Mouse (Mus musculus) ES-Bruce4 (cell line): Measurements from ENCODE around the gene Azi2. TPM values are rescaled to one million over a fixed set of nuclear protein-coding genes. Genes with fewer than 3 reads are reported as not detected.
A peak's percentile ranks its signal among the peaks of the same experiment; 100 is the strongest.

Source experiments
- H3K27ac ChIP-seq: 2 replicates; pipeline ENCODE4 v1.5.1; 2012; ENCODE audit warnings: low read length, inconsistent platforms; ENCODE audit not compliant: insufficient read depth
- H3K27me3 ChIP-seq: 2 replicates; pipeline ENCODE4 v1.6.1; 2012; ENCODE audit warnings: mild to moderate bottlenecking, low read length, inconsistent platforms; ENCODE audit not compliant: control insufficient read depth, poor library complexity, insufficient read depth, severe bottlenecking
- H3K36me3 ChIP-seq: 2 replicates; pipeline ENCODE4 v1.6.1; 2012; ENCODE audit warnings: inconsistent platforms, mild to moderate bottlenecking, low read length, moderate library complexity; ENCODE audit not compliant: control insufficient read depth, poor library complexity, insufficient read depth, severe bottlenecking
- H3K4me1 ChIP-seq: one replicate; pipeline ENCODE4 v1.8.1; 2011; ENCODE audit warnings: low read length; ENCODE audit not compliant: control insufficient read depth, insufficient read depth
- H3K4me3 ChIP-seq: 2 replicates; pipeline ENCODE4 v1.5.1; 2011; ENCODE audit warnings: low read depth, mild to moderate bottlenecking, low read length
- H3K9ac ChIP-seq: 2 replicates; pipeline ENCODE4 v1.6.1; 2012; ENCODE audit warnings: low read depth, mild to moderate bottlenecking, inconsistent platforms; ENCODE audit not compliant: poor library complexity, severe bottlenecking
- H3K9me3 ChIP-seq: replicated peaks from 2 replicates; pipeline ENCODE4 v1.6.1; 2012; ENCODE audit warnings: mild to moderate bottlenecking, low read length, inconsistent platforms; ENCODE audit not compliant: control insufficient read depth, poor library complexity, insufficient read depth, severe bottlenecking
- CTCF ChIP-seq: IDR thresholded peaks from one replicate; pipeline ENCODE4 v1.8.1; 2011; ENCODE audit warnings: low read depth, low read length
- EP300 ChIP-seq: IDR thresholded peaks from 2 replicates; pipeline ENCODE4 v1.6.1; 2011; ENCODE audit warnings: low read depth, low read length; ENCODE audit not compliant: insufficient read depth
- POLR2A ChIP-seq: IDR thresholded peaks from one replicate; pipeline ENCODE4 v1.8.1; 2011; ENCODE audit warnings: low read length; ENCODE audit not compliant: insufficient read depth
- polyA plus RNA-seq: library from polyadenylated mRNA; stranded (reverse); fragments of >200 nt; gene quantifications from 2 replicates; pipeline ENCODE4 v1.2.4, GENCODE M21; 2011; ENCODE audit warnings: low read depth; ENCODE audit not compliant: missing spikeins, insufficient read depth, insufficient read length

Gene Azi2
- polyA plus RNA-seq, 1 experiment = 76.7 TPM

DNA sequence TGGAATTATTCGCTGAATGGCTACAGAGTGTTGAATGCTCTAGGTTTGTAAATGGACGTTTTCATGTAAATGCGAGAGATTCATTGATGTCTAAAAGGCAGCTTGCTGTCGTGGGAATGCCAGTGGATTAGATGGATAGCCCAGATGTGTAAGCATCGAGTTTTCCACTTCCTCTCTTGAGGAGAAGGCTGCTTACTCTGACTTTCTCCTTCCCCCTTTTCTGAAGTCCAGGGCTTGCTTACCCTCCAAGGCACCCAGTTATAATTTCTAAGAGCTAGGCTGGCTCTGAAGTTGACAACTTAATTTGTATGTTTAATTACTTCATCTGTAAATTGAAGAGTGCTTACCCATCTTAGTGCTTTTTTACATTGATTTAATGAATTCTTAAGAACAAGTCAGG is 1.3 kb downstream of the Azi2 start:
- H3K27me3 ChIP-seq = no peaks in the 10 kb centered on the region
- H3K27ac ChIP-seq = no peak overlapping the region
- H3K4me1 ChIP-seq = no peaks in the 10 kb centered on the region
- TF ChIP-seq EP300 (no peak), POLR2A (no peak), CTCF (no peak)
- no peaks in the 10 kb centered on the region for H3K9me3 ChIP-seq
- peak overlapping the region; percentile 91; the same call in 1 of the 2 replicates for H3K9ac ChIP-seq
- H3K4me3 ChIP-seq = peak overlapping the region; percentile 12
- no peaks in the 10 kb centered on the region for H3K36me3 ChIP-seq

DNA sequence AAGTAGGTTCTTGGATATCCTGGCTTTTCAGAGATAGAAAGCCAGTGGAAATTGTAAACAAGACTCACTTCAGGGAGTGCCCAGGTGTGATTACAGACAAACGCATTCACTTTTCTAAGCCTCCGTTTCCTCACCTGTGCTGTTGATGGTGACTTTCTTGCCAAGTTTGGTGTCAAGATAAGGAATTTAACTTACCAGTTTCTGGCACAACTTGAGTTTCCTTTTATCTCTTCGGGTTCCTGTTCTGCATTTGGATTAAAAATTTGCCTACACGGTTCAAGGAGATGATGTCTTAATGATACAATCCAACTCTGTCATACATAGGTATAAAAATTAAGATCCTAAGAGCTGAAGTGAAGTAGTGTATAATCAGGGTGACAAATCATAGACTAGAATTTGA is 2.4 kb downstream of the Azi2 start:
- Histone ChIP-seq H3K4me1 (no peaks in the 10 kb centered on the region), H3K9ac (no peak overlapping the region), H3K4me3 (no peak overlapping the region), H3K9me3 (no peaks in the 10 kb centered on the region), H3K27ac (no peak overlapping the region), H3K36me3 (peaks cover 3% of the 10 kb centered on the region; the same call in 1 of the 2 replicates), H3K27me3 (no peaks in the 10 kb centered on the region)
- TF ChIP-seq POLR2A (no peak), EP300 (no peak), CTCF (no peak)

DNA sequence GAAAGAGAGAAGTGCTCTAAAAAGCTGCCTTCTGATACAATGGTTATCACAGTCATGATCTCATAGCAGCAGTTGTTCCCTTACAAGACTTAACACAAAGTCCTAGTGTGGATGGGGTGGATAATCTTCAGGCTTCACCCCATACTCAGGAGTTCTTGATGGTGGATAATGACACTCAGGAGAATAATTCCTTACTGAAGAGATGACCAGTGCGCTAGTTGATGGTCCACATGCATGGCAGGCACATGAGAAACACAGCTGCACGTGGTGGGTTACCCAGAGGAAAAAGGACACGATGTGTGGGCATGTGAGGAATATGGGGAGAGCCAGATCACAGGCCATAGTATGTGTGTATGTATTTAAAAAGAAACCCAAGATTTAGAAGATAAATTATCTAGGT is 3.3 kb downstream of the Azi2 start:
- no peaks in the 10 kb centered on the region for H3K27me3 ChIP-seq
- no peaks in the 10 kb centered on the region for H3K9me3 ChIP-seq
- H3K4me3 ChIP-seq = no peak overlapping the region
- H3K4me1 ChIP-seq = no peaks in the 10 kb centered on the region
- no peak for TF ChIP-seq EP300
- no peak for TF ChIP-seq POLR2A
- H3K36me3 ChIP-seq = peaks cover 3% of the 10 kb centered on the region; the same call in 1 of the 2 replicates
- H3K9ac ChIP-seq = no peak overlapping the region
- H3K27ac ChIP-seq = no peak overlapping the region

DNA sequence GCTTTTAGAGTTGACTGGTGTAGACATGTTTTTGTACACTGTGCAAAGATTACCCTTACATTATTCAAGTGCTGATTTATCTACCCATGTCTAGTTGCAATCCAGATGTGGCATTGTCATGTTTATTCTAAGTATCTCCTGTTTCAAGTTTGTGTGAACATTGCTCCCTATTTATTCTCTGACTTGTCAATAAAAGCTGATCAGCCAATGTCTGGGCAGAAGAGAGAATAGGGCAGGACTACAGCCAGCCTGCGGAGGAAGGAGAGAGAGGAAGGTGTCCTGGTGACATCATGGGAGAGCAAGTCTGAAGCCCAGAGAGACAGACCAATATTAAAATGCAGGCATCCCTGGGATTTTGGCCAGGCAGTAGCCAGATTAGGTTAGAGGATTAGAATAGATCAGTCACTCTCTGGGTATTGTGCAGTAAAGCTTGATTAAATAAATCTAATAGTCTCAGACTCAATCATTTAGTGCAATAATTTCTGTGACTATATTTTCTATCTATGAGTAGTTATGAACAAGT is 4.8 kb downstream of the Azi2 start:
- H3K9me3 ChIP-seq = no peaks in the 10 kb centered on the region
- H3K27ac ChIP-seq = no peak overlapping the region
- no peaks in the 10 kb centered on the region for H3K27me3 ChIP-seq
- no peak overlapping the region for H3K9ac ChIP-seq
- no peaks in the 10 kb centered on the region for H3K4me1 ChIP-seq
- no peak for TF ChIP-seq EP300
- TF ChIP-seq POLR2A = no peak
- no peak for TF ChIP-seq CTCF
- H3K36me3 ChIP-seq = peaks cover 8% of the 10 kb centered on the region; the same call in 1 of the 2 replicates
- H3K4me3 ChIP-seq = no peak overlapping the region

DNA sequence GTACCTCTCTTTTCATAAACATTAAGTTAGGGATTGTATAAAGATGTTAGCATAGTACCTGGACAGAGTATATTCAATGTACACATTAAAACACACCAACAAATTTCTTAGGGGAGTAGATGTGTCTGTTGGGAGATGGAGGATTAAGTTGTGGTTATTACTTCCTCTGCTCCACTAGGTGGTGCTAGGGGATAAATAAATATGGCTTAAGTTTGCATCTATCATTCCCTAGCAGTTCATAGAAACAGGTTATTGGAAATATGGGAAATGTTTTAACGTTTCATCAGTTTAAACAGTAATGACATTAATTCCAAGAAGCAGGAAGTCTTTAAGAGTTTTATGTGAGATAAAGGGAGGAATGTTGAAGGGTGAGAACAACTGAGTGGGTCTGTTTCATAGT is 13.0 kb downstream of the Azi2 start:
- Histone ChIP-seq H3K4me3 (no peak overlapping the region), H3K36me3 (peaks cover 18% of the 10 kb centered on the region), H3K9me3 (no peaks in the 10 kb centered on the region), H3K9ac (no peak overlapping the region), H3K4me1 (no peaks in the 10 kb centered on the region), H3K27ac (no peak overlapping the region), H3K27me3 (no peaks in the 10 kb centered on the region)
- no peak for TF ChIP-seq POLR2A
- no peak for TF ChIP-seq CTCF
- TF ChIP-seq EP300 = no peak

DNA sequence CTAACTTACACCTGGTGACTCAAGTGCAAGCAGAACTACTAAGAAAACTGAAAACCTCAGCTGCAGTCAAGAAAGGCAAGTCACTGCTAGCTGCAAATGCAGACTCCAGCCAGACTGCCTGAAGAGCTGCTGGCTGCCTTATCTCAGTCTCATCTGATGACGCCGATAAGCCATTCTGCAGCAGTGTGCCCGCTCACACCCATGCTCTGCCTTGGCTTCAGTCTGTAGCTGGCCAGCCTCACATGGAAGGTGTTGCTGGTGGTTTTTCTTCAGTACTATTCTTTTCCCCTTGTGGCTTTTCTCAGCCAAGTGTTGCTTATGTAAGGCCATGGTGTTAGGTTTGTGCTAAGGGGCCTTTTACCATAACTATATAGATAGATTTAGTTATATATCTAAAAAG is 18.8 kb downstream of the Azi2 start:
- H3K4me3 ChIP-seq = no peak overlapping the region
- H3K36me3 ChIP-seq = peaks cover 5% of the 10 kb centered on the region
- no peaks in the 10 kb centered on the region for H3K9me3 ChIP-seq
- no peak overlapping the region for H3K9ac ChIP-seq
- H3K27ac ChIP-seq = no peak overlapping the region
- TF ChIP-seq CTCF (no peak), EP300 (no peak), POLR2A (no peak)
- H3K4me1 ChIP-seq = no peaks in the 10 kb centered on the region
- H3K27me3 ChIP-seq = no peaks in the 10 kb centered on the region
